Mouse (Mus musculus): ENCODE measurements at regions not wholly inside any gene's neighbourhood (a gene's known extent, or its start where the extent isn't known, plus 50 kb on each side); places are given as distances from the start of the nearest gene placed in this dataset.

GRCm38 (mm10) chr1:88623040-88623439 lies 79.0 kb downstream of the Arl4c start:
- Histone ChIP-seq H3K9ac (replicated peaks) (no peak overlapping the region), H3K4me1 (peaks cover 15% of the 10 kb centered on the region), H3K9me3 (replicated peaks) (no peaks in the 10 kb centered on the region), H3K36me3 (no peaks in the 10 kb centered on the region), H3K27me3 (replicated peaks) (no peaks in the 10 kb centered on the region), H3K4me2 (no peak overlapping the region), H3K4me3 (replicated peaks) (no peak overlapping the region), H3K27ac (replicated peaks) (0 out of 2 replicates have a peak overlapping the region, but pooled peaks have one; percentile 3)
- peak; percentile 45; the same call in 1 of the 2 replicates for ATAC-seq (ENCODE audit: low FRiP score)
- 54% methylated on average over 10 of the region's 10 CpGs for WGBS

GRCm38 (mm10) chr1:88622356-88622755 lies 79.7 kb downstream of the Arl4c start:
- H3K9ac ChIP-seq (replicated peaks): no peak overlapping the region
- H3K9me3 ChIP-seq (replicated peaks): no peaks in the 10 kb centered on the region
- peaks cover 15% of the 10 kb centered on the region for H3K4me1 ChIP-seq
- H3K4me2 ChIP-seq: no peak overlapping the region
- no peak overlapping the region for H3K27ac ChIP-seq (replicated peaks)
- H3K27me3 ChIP-seq (replicated peaks): no peaks in the 10 kb centered on the region
- WGBS: 86% methylated on average over 6 of the region's 6 CpGs
- ATAC-seq (ENCODE audit: low FRiP score): no peak
- H3K36me3 ChIP-seq: no peaks in the 10 kb centered on the region
- H3K4me3 ChIP-seq (replicated peaks): no peak overlapping the region

GRCm38 (mm10) chr1:88621214-88621613 lies 80.8 kb downstream of the Arl4c start:
- no peak overlapping the region for H3K9ac ChIP-seq (replicated peaks)
- no peak for ATAC-seq (ENCODE audit: low FRiP score)
- H3K27ac ChIP-seq (replicated peaks): no peak overlapping the region
- H3K36me3 ChIP-seq: no peaks in the 10 kb centered on the region
- WGBS: 81% methylated on average over 2 of the region's 2 CpGs
- H3K9me3 ChIP-seq (replicated peaks): no peaks in the 10 kb centered on the region
- no peak overlapping the region for H3K4me2 ChIP-seq
- H3K27me3 ChIP-seq (replicated peaks): no peaks in the 10 kb centered on the region
- no peak overlapping the region for H3K4me3 ChIP-seq (replicated peaks)
- peaks cover 15% of the 10 kb centered on the region for H3K4me1 ChIP-seq

- no peak for ATAC-seq (ENCODE audit: low FRiP score)
- no peaks in the 10 kb centered on the region for H3K4me1 ChIP-seq
- no peaks in the 10 kb centered on the region for H3K36me3 ChIP-seq
- H3K27me3 ChIP-seq (replicated peaks): no peaks in the 10 kb centered on the region
- no peaks in the 10 kb centered on the region for H3K9me3 ChIP-seq (replicated peaks)
- no peak overlapping the region for H3K27ac ChIP-seq (replicated peaks)
- WGBS: 11% methylated on average over 2 of the region's 2 CpGs
- no peak overlapping the region for H3K9ac ChIP-seq (replicated peaks)
- H3K4me3 ChIP-seq (replicated peaks): no peak overlapping the region
- H3K4me2 ChIP-seq: no peak overlapping the region
Measured at GRCm38 (mm10) chr1:88613007-88613406, 89.0 kb downstream of the Arl4c start.

GRCm38 (mm10) chr1:88611241-88611640 lies 90.8 kb downstream of the Arl4c start:
- no peak for ATAC-seq (ENCODE audit: low FRiP score)
- H3K27me3 ChIP-seq (replicated peaks): no peaks in the 10 kb centered on the region
- H3K4me1 ChIP-seq: no peaks in the 10 kb centered on the region
- no peak overlapping the region for H3K4me2 ChIP-seq
- H3K4me3 ChIP-seq (replicated peaks): no peak overlapping the region
- H3K9me3 ChIP-seq (replicated peaks): no peaks in the 10 kb centered on the region
- WGBS: 85% methylated on average over 5 of the region's 5 CpGs
- no peak overlapping the region for H3K9ac ChIP-seq (replicated peaks)
- no peak overlapping the region for H3K27ac ChIP-seq (replicated peaks)
- no peaks in the 10 kb centered on the region for H3K36me3 ChIP-seq

GRCm38 (mm10) chr1:88610810-88611209 lies 91.2 kb downstream of the Arl4c start:
- ATAC-seq (ENCODE audit: low FRiP score): no peak
- no peak overlapping the region for H3K27ac ChIP-seq (replicated peaks)
- H3K9ac ChIP-seq (replicated peaks): no peak overlapping the region
- 92% methylated on average over 9 of the region's 9 CpGs for WGBS
- H3K4me3 ChIP-seq (replicated peaks): no peak overlapping the region
- H3K36me3 ChIP-seq: no peaks in the 10 kb centered on the region
- no peak overlapping the region for H3K4me2 ChIP-seq
- H3K27me3 ChIP-seq (replicated peaks): no peaks in the 10 kb centered on the region
- no peaks in the 10 kb centered on the region for H3K4me1 ChIP-seq
- H3K9me3 ChIP-seq (replicated peaks): no peaks in the 10 kb centered on the region

GRCm38 (mm10) chr1:88608826-88609225 lies 93.2 kb downstream of the Arl4c start:
- WGBS: 42% methylated on average over 8 of the region's 8 CpGs
- no peaks in the 10 kb centered on the region for H3K4me1 ChIP-seq

GRCm38 (mm10) chr1:88608236-88608635 lies 93.8 kb downstream of the Arl4c start:
- WGBS: 55% methylated on average over 8 of the region's 8 CpGs
- no peak overlapping the region for H3K4me3 ChIP-seq (replicated peaks)

More at GRCm38 (mm10) chr1:88608826-88609225, 93.2 kb downstream of the Arl4c start:
- no peak overlapping the region for H3K9ac ChIP-seq (replicated peaks)
- ATAC-seq (ENCODE audit: low FRiP score): no peak
- H3K9me3 ChIP-seq (replicated peaks): no peaks in the 10 kb centered on the region
- no peak overlapping the region for H3K27ac ChIP-seq (replicated peaks)
- no peak overlapping the region for H3K4me2 ChIP-seq
- no peak overlapping the region for H3K4me3 ChIP-seq (replicated peaks)
- H3K36me3 ChIP-seq: no peaks in the 10 kb centered on the region
- no peaks in the 10 kb centered on the region for H3K27me3 ChIP-seq (replicated peaks)

GRCm38 (mm10) chr1:88605616-88606190 lies 95.8 kb upstream of the Glrp1 start:
- Histone ChIP-seq H3K4me1 (no peaks in the 10 kb centered on the region), H3K27me3 (replicated peaks) (no peaks in the 10 kb centered on the region), H3K36me3 (no peaks in the 10 kb centered on the region), H3K4me2 (no peak overlapping the region), H3K9ac (replicated peaks) (no peak overlapping the region), H3K9me3 (replicated peaks) (no peaks in the 10 kb centered on the region), H3K4me3 (replicated peaks) (no peak overlapping the region), H3K27ac (replicated peaks) (no peak overlapping the region)
- no peak for ATAC-seq (ENCODE audit: low FRiP score)
- WGBS: 67% methylated on average over 14 of the region's 14 CpGs

More at GRCm38 (mm10) chr1:88608236-88608635, 93.8 kb downstream of the Arl4c start:
- Histone ChIP-seq H3K9ac (replicated peaks) (no peak overlapping the region), H3K4me1 (no peaks in the 10 kb centered on the region), H3K4me2 (no peak overlapping the region), H3K27me3 (replicated peaks) (no peaks in the 10 kb centered on the region), H3K9me3 (replicated peaks) (no peaks in the 10 kb centered on the region), H3K36me3 (no peaks in the 10 kb centered on the region), H3K27ac (replicated peaks) (no peak overlapping the region)
- no peak for ATAC-seq (ENCODE audit: low FRiP score)

- no peak for ATAC-seq (ENCODE audit: low FRiP score)
- Histone ChIP-seq H3K4me3 (replicated peaks) (no peak overlapping the region), H3K36me3 (no peaks in the 10 kb centered on the region), H3K4me1 (no peaks in the 10 kb centered on the region), H3K9me3 (replicated peaks) (no peaks in the 10 kb centered on the region), H3K4me2 (no peak overlapping the region), H3K27ac (replicated peaks) (no peak overlapping the region), H3K27me3 (replicated peaks) (no peaks in the 10 kb centered on the region), H3K9ac (replicated peaks) (no peak overlapping the region)
- WGBS: 75% methylated on average over 3 of the region's 3 CpGs
Measured at GRCm38 (mm10) chr1:88602241-88602640, 92.4 kb upstream of the Glrp1 start.

GRCm38 (mm10) chr1:88601801-88602200 lies 91.9 kb upstream of the Glrp1 start:
- H3K9ac ChIP-seq (replicated peaks): no peak overlapping the region
- H3K36me3 ChIP-seq: no peaks in the 10 kb centered on the region
- H3K4me1 ChIP-seq: no peaks in the 10 kb centered on the region
- H3K4me3 ChIP-seq (replicated peaks): no peak overlapping the region
- WGBS: 76% methylated on average over 8 of the region's 8 CpGs
- H3K27ac ChIP-seq (replicated peaks): no peak overlapping the region
- H3K27me3 ChIP-seq (replicated peaks): no peaks in the 10 kb centered on the region
- no peaks in the 10 kb centered on the region for H3K9me3 ChIP-seq (replicated peaks)
- no peak for ATAC-seq (ENCODE audit: low FRiP score)
- no peak overlapping the region for H3K4me2 ChIP-seq

- no peak for ATAC-seq (ENCODE audit: low FRiP score)
Measured at GRCm38 (mm10) chr1:88600145-88600544, 90.3 kb upstream of the Glrp1 start.

More at GRCm38 (mm10) chr1:88600145-88600544, 90.3 kb upstream of the Glrp1 start:
- Histone ChIP-seq H3K9me3 (replicated peaks) (no peaks in the 10 kb centered on the region), H3K27me3 (replicated peaks) (no peaks in the 10 kb centered on the region), H3K36me3 (no peaks in the 10 kb centered on the region), H3K4me2 (no peak overlapping the region), H3K9ac (replicated peaks) (no peak overlapping the region), H3K4me3 (replicated peaks) (no peak overlapping the region), H3K4me1 (no peaks in the 10 kb centered on the region), H3K27ac (replicated peaks) (no peak overlapping the region)
- WGBS: 73% methylated on average over 1 of the region's 1 CpGs

Data from neural tube, embryonic 15.5 days (tissue).